Mouse (Mus musculus) lung, postnatal 0 days (tissue): ENCODE measurements at regions not wholly inside any gene's neighbourhood (a gene's known extent, or its start where the extent isn't known, plus 50 kb on each side); places are given as distances from the start of the nearest gene placed in this dataset.

Experiments used
- CTCF ChIP-seq: IDR thresholded peaks from 2 replicates; pipeline ENCODE4 v1.5.1; 2016; ENCODE audit warnings: antibody characterized with exemption, mild to moderate bottlenecking
- EP300 ChIP-seq: IDR thresholded peaks from 2 replicates; pipeline ENCODE4 v1.6.1; 2016; ENCODE audit warnings: antibody characterized with exemption, mild to moderate bottlenecking, control low read depth

DNA sequence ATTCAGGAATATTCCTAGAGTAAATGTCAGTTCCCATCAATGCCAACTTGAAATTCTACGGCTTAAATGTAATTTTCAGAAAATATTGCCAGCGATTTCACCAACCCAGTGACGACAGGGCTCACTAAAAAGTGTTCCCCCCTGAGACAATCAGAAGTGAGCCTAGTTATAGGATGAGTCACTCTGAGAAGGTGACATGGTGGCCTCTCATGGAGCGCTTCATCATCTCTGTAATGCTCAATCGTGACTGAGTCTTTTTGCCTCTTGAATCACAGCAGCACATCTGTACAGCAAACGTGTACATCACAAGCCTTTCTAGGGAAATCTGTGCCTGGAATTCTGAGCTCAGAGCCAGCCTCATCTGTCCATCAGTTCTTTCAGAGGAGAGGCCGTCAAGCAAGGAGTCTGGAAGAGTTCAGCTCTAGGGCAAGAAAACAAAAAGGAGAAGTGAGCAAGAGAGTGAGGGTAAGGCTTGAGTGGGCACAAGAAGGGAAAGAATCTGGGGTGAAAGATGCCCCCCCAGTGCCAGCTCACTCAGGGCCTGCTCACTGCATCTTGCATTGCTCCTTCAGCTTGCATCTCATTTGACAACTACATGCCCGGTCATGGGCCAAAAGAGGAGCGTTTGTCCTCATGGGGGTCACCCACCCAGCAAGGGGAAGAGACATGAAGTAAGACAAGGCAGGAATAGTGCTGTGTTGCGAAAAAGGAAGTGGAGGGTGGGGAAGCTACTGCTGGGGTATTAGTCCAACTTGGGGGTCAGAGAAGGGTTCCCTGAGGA is 119.7 kb downstream of the Gm826 start:
- TF ChIP-seq CTCF (no peak), EP300 (no peak)
